Comparison of ENCODE assay signal across 17 mouse cellular contexts in the genomic region with DNA sequence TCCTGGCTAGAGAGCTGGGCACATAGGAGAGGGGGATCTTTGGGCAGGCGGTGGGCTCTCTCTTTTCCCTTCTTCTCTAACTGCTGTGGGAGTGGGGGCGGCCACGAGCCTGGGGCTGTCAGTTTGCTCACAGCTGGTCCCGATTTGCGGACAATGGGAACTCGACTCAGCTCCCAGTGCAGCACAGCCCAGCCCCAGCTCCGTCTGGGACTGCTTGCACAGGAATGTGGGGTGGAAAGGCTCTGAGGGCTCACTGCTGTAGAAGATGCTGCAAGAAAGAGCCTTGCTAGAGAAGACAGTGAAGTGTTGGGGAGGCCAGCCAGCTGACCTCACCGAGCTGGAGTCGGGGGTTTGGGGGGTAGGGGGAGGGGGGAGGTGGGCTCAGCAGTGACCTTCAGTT.
A peak's percentile ranks its signal among the peaks of the same experiment; 100 is the strongest.
DNase-seq lines count a peak whose midpoint lies in the region; ATAC-seq lines count a peak whose summit lies in the region.
"Had no signal": no experiment of that assay in that cellular context is flagged by ENCODE, and none has a peak within 500 bp of the region (broad histone marks: within the 10 kb centered on the region; RNA-seq: fewer than 3 reads in every experiment).

No protein-coding gene starts in this region.

- no peak overlapping the region; the same call in 1 of the 2 replicates for H3K27ac ChIP-seq in lung, embryonic 15.5 days
- peak overlapping the region; percentile 76 for H3K27ac ChIP-seq in embryonic facial prominence, embryonic 10.5 days (replicated peaks)
- H3K27ac ChIP-seq in forebrain, embryonic 15.5 days (replicated peaks): peak overlapping the region; percentile 95
- H3K27ac ChIP-seq: heart, embryonic 15.5 days; liver, embryonic 14.5 days had no signal

- no peak overlapping the region for H3K9ac ChIP-seq in lung, embryonic 15.5 days
- no peak overlapping the region for H3K9ac ChIP-seq in forebrain, embryonic 15.5 days (replicated peaks)
- H3K9ac ChIP-seq: heart, embryonic 15.5 days; liver, embryonic 14.5 days had no signal

- no peaks in the 10 kb centered on the region for H3K9me3 ChIP-seq in lung, embryonic 15.5 days
- no peaks in the 10 kb centered on the region for H3K9me3 ChIP-seq in embryonic facial prominence, embryonic 10.5 days
- H3K9me3 ChIP-seq in forebrain, embryonic 15.5 days: no peaks in the 10 kb centered on the region
- H3K9me3 ChIP-seq: heart, embryonic 15.5 days; megakaryocyte, embryonic 14.5 days had no signal

- H3K4me2 ChIP-seq in lung, embryonic 15.5 days: no peak overlapping the region
- H3K4me2 ChIP-seq in forebrain, embryonic 15.5 days (replicated peaks): no peak overlapping the region
- H3K4me2 ChIP-seq: heart, embryonic 15.5 days had no signal

- ATAC-seq in lung, embryonic 15.5 days (ENCODE audit: borderline replicate concordance, extremely low read depth, low FRiP score, low TSS enrichment): peak; percentile 50; the same call in 1 of the 2 replicates
- ATAC-seq in forebrain, embryonic 15.5 days (replicated peaks): no peak
- no peak for ATAC-seq in erythroblast, adult 5-6 weeks (replicated peaks; ENCODE audit: low FRiP score, poor library complexity, severe bottlenecking)
- ATAC-seq: hindbrain, embryonic 16.5 days had no signal

- no peak overlapping the region for H3K4me3 ChIP-seq in lung, embryonic 15.5 days
- H3K4me3 ChIP-seq in embryonic facial prominence, embryonic 10.5 days: no peak overlapping the region
- H3K4me3 ChIP-seq in forebrain, embryonic 15.5 days: no peak overlapping the region
- H3K4me3 ChIP-seq: heart, embryonic 15.5 days; megakaryocyte, embryonic 14.5 days; myocyte had no signal

- WGBS in lung, embryonic 15.5 days: 19% methylated on average over 9 of the region's 9 CpGs
- WGBS in embryonic facial prominence, embryonic 10.5 days: 29% methylated on average over 9 of the region's 9 CpGs
- WGBS in forebrain, embryonic 15.5 days: 36% methylated on average over 8 of the region's 9 CpGs

- H3K4me1 ChIP-seq in lung, embryonic 15.5 days: peaks cover 30% of the 10 kb centered on the region
- H3K4me1 ChIP-seq in embryonic facial prominence, embryonic 10.5 days: peaks cover 55% of the 10 kb centered on the region
- H3K4me1 ChIP-seq in forebrain, embryonic 15.5 days: peaks cover 30% of the 10 kb centered on the region

- DNase-seq in embryo, embryonic 11 days: peak; percentile 51
- no peak for DNase-seq in embryo, embryonic 10.5 days (ENCODE audit: low spot score)
- DNase-seq in lung, postnatal 36 days: no peak
- DNase-seq in embryonic facial prominence, embryonic 10.5 days (ENCODE audit: low spot score): peak; percentile 68
- no peak for DNase-seq in cerebellum, postnatal 25 days
- DNase-seq: cerebellum, postnatal 14 days; kidney, adult 18-20 months; thymus, postnatal 36 days had no signal

- no peaks in the 10 kb centered on the region for H3K36me3 ChIP-seq in lung, embryonic 15.5 days
- no peaks in the 10 kb centered on the region for H3K36me3 ChIP-seq in embryonic facial prominence, embryonic 10.5 days (replicated peaks)
- H3K36me3 ChIP-seq in forebrain, embryonic 15.5 days: no peaks in the 10 kb centered on the region
- H3K36me3 ChIP-seq: heart, embryonic 15.5 days had no signal

- peaks cover 15% of the 10 kb centered on the region; the same call in 1 of the 2 replicates for H3K27me3 ChIP-seq in lung, embryonic 15.5 days
- peaks cover 100% of the 10 kb centered on the region for H3K27me3 ChIP-seq in embryonic facial prominence, embryonic 10.5 days (replicated peaks; ENCODE audit: low read depth, poor library complexity, severe bottlenecking)
- 0 out of 2 replicates have a peak, but pooled peaks cover 2% of the 10 kb centered on the region for H3K27me3 ChIP-seq in forebrain, embryonic 15.5 days
- H3K27me3 ChIP-seq: CH12.LX had no signal

Comparison
In these comparisons a context has a peak if more than half of its experiments do, and no peak if none do; other contexts are left out.
1. DNase-seq: peak in embryo, embryonic 11 days (single experiment) and embryonic facial prominence, embryonic 10.5 days (single experiment); none in embryo, embryonic 10.5 days (single experiment), lung, postnatal 36 days (single experiment) and cerebellum, postnatal 25 days (0 of 2).